Comparison of ENCODE assay signal across 10 mouse cellular contexts in the genomic region with DNA sequence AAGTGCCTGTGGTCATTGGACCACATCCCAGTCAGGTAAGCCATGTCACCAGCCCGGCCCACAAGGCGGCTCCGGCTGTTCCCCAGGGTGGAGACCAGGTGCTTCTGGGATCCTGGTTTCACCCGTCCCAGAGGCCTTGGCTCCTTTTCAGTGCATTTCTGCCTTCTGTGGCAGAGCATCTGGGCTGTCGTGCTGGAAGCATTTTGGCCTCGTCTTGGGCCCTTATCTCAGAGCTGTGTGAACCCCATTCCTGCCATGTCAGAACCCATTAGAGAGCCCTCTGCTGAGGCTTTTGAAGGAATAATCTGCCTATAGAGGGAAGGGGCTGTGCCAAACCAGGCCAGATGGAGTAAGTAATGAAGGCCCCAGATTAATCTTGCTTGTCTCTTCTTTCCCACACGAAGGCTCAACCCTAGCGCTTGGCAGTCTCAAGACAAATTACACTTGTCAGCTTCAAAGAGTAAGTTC.
A peak's percentile ranks its signal among the peaks of the same experiment; 100 is the strongest.
DNase-seq lines count a peak whose midpoint lies in the region; ATAC-seq and TF ChIP-seq lines count a peak whose summit lies in the region.
"Had no signal": no experiment of that assay in that cellular context is flagged by ENCODE, and none has a peak within 500 bp of the region (broad histone marks: within the 10 kb centered on the region; RNA-seq: fewer than 3 reads in every experiment).

No protein-coding gene starts in this region.

- H3K4me3 ChIP-seq in intestine, embryonic 14.5 days (ENCODE audit: low read depth, low read length) = no peak overlapping the region
- H3K4me3 ChIP-seq in intestine, postnatal 0 days (ENCODE audit: low read depth, low read length) = no peak overlapping the region
- H3K4me3 ChIP-seq: gastrocnemius, adult 2 months had no signal

- intact Hi-C loops in heart, postnatal 36 days (cut with DNase I) = loop anchor here (5.0 kb wide), 2 partner anchors 62 to 1138 kb away; no protein-coding TSS in a partner anchor

- no peak for ATAC-seq in intestine, embryonic 14.5 days (replicated peaks; ENCODE audit: low FRiP score, low TSS enrichment, low read depth)
- no peak for ATAC-seq in intestine, postnatal 0 days

- no peak overlapping the region; the same call in 1 of the 2 replicates for H3K27ac ChIP-seq in intestine, embryonic 14.5 days (ENCODE audit: low read depth)
- H3K27ac ChIP-seq in intestine, postnatal 0 days (ENCODE audit: low read depth, low read length) = no peak overlapping the region
- H3K27ac ChIP-seq: gastrocnemius, adult 2 months had no signal

- H3K9me3 ChIP-seq in intestine, embryonic 14.5 days (ENCODE audit: control insufficient read depth, low read length) = no peaks in the 10 kb centered on the region
- no peaks in the 10 kb centered on the region for H3K9me3 ChIP-seq in intestine, postnatal 0 days (ENCODE audit: control insufficient read depth)

- no peak for TF ChIP-seq CTCF in intestine, postnatal 0 days (IDR thresholded peaks at IDR 0.05; ENCODE audit: low read depth)

- peaks cover 10% of the 10 kb centered on the region for H3K4me1 ChIP-seq in intestine, embryonic 14.5 days (replicated peaks; ENCODE audit: control insufficient read depth, insufficient read depth, low read length)
- H3K4me1 ChIP-seq in intestine, postnatal 0 days (replicated peaks; ENCODE audit: control insufficient read depth, insufficient read depth, low read length) = no peaks in the 10 kb centered on the region

- WGBS in intestine, embryonic 14.5 days = 42% methylated on average over 8 of the region's 8 CpGs
- WGBS in intestine, postnatal 0 days = 61% methylated on average over 8 of the region's 8 CpGs

- H3K9ac ChIP-seq in intestine, embryonic 14.5 days (ENCODE audit: low read length) = no peak overlapping the region
- no peak overlapping the region for H3K9ac ChIP-seq in intestine, postnatal 0 days (ENCODE audit: low read depth, low read length)

- H3K36me3 ChIP-seq in intestine, embryonic 14.5 days (ENCODE audit: control insufficient read depth, insufficient read depth, low read length) = no peaks in the 10 kb centered on the region
- H3K36me3 ChIP-seq in intestine, postnatal 0 days (ENCODE audit: control insufficient read depth, insufficient read depth) = no peaks in the 10 kb centered on the region

- H3K27me3 ChIP-seq in intestine, embryonic 14.5 days (replicated peaks; ENCODE audit: control insufficient read depth, insufficient read depth, low read length) = no peaks in the 10 kb centered on the region
- no peaks in the 10 kb centered on the region for H3K27me3 ChIP-seq in intestine, postnatal 0 days (replicated peaks; ENCODE audit: control insufficient read depth, insufficient read depth, low read length)

- peak; percentile 58 for DNase-seq in intestine, embryonic 14.5 days (ENCODE audit: low spot score)
- DNase-seq in embryo, embryonic 9.5 days (ENCODE audit: extremely low spot score) = peak; percentile 11
- DNase-seq in kidney, adult 8-10 months = peak; percentile 48 to 52
- DNase-seq in retina, embryonic 14.5 days (ENCODE audit: low spot score) = peak; percentile 59
- DNase-seq in adrenal gland, adult 2 months = no peak
- DNase-seq in heart, postnatal 36 days = no peak
- DNase-seq in thymus, postnatal 14 days = no peak
- DNase-seq: gastrocnemius, adult 2 months; right cerebral cortex, postnatal 25 days had no signal

- H3K4me2 ChIP-seq in intestine, embryonic 14.5 days (ENCODE audit: low read length) = no peak overlapping the region
- H3K4me2 ChIP-seq in intestine, postnatal 0 days (replicated peaks; ENCODE audit: low read depth) = no peak overlapping the region

Comparison
In these comparisons a context has a peak if more than half of its experiments do, and no peak if none do; other contexts are left out.
1. DNase-seq: peak in intestine, embryonic 14.5 days (single experiment), embryo, embryonic 9.5 days (single experiment), kidney, adult 8-10 months (2 of 2) and retina, embryonic 14.5 days (single experiment); none in adrenal gland, adult 2 months (single experiment), heart, postnatal 36 days (0 of 2) and thymus, postnatal 14 days (single experiment).